Mouse (Mus musculus): ENCODE results near the gene Sec23a. TPM values are rescaled to one million over a fixed set of nuclear protein-coding genes. Genes with fewer than 3 reads are reported as not detected.

The Sec23a gene
- polyA plus RNA-seq, 1 experiment from 2014 or later: 120 TPM

DNA sequence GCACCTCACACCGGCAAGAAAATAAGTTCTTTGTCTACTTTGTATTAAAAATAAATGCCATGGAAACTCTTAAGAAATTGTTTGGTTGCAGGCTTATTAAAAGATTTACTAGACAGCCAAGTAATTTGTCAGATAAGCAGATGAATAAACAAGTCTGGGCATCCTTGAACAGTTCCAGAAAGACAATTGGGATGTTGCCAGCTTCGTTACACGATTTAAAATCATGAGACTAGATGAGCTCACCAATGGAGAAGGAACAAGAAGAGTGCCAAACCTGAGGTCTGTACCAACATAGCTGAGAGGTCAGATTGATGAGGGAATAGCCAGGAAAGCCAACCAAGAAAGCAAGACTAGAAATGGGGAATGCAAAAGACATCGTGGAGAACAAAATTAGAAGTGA is 102.0 kb downstream of the Sec23a start:
- no peak for ATAC-seq
- Histone ChIP-seq H3K4me1 (ENCODE audit: control insufficient read depth, insufficient read depth, low read length) (no peaks in the 10 kb centered on the region), H3K4me3 (ENCODE audit: low read depth, low read length) (no peak overlapping the region), H3K4me2 (ENCODE audit: low read length) (no peak overlapping the region), H3K27me3 (ENCODE audit: control insufficient read depth, insufficient read depth, low read depth, low read length) (no peaks in the 10 kb centered on the region), H3K36me3 (ENCODE audit: control insufficient read depth, insufficient read depth, low read length) (no peaks in the 10 kb centered on the region), H3K9ac (ENCODE audit: low read depth, low read length) (no peak overlapping the region), H3K27ac (ENCODE audit: low read length) (no peak overlapping the region), H3K9me3 (replicated peaks; ENCODE audit: control insufficient read depth, low read length, poor library complexity, severe bottlenecking) (no peaks in the 10 kb centered on the region)
- WGBS: 89% methylated on average over 4 of the region's 4 CpGs

Other genes starting within 250 kb of the Sec23a start
- gene Gemin2, start 1.4 kb upstream of the Sec23a start, polyA plus RNA-seq (2015; fragmentation: Nextera tagmentation; extraction: Ambion mirVana): 15.0 and 16.6 TPM in 2 replicates
- gene Trappc6b, start 49.5 kb upstream of the Sec23a start, polyA plus RNA-seq (2015; fragmentation: Nextera tagmentation; extraction: Ambion mirVana): 182 and 184 TPM in 2 replicates
- 85.6 and 90.5 TPM in 2 replicates for gene Pnn, start 54.9 kb upstream of the Sec23a start, polyA plus RNA-seq (2015; fragmentation: Nextera tagmentation; extraction: Ambion mirVana)
- 28.5 and 35.2 TPM in 2 replicates for gene Mia2, start 83.8 kb upstream of the Sec23a start, polyA plus RNA-seq (2015; fragmentation: Nextera tagmentation; extraction: Ambion mirVana)
- gene Fbxo33, start 207.7 kb upstream of the Sec23a start, polyA plus RNA-seq (2015; fragmentation: Nextera tagmentation; extraction: Ambion mirVana): 6.5 and 6.9 TPM in 2 replicates